ENCODE assay signal across 18 mouse cellular contexts in genomic region chr13:56334802-56335690, GRCm38 (mm10). TPM values are rescaled to one million over a fixed set of nuclear protein-coding genes. Genes with fewer than 3 reads are reported as not detected.
DNase-seq lines count a peak whose midpoint lies in the region; ATAC-seq and TF ChIP-seq lines count a peak whose summit lies in the region.
"Had no signal": no experiment of that assay in that cellular context is flagged by ENCODE, and none has a peak within 500 bp of the region (broad histone marks: within the 10 kb centered on the region; RNA-seq: fewer than 3 reads in every experiment).

No protein-coding gene starts in this region.

- ATAC-seq in midbrain, embryonic 14.5 days (ENCODE audit: low FRiP score, low TSS enrichment), result peak; percentile 4; the same call in 1 of the 2 replicates
- ATAC-seq: CD4-positive, CD25-positive, alpha-beta regulatory T cell, adult 4 months; intestine, embryonic 15.5 days had no signal

- 40% methylated on average over 10 of the region's 10 CpGs for WGBS in midbrain, embryonic 14.5 days

- H3K27ac ChIP-seq in CH12.LX (ENCODE audit: insufficient read depth, low read depth), result no peak overlapping the region
- H3K27ac ChIP-seq in midbrain, embryonic 14.5 days (replicated peaks; ENCODE audit: low read depth, low read length), result no peak overlapping the region
- H3K27ac ChIP-seq: embryonic facial prominence, embryonic 12.5 days; heart, embryonic 13.5 days; intestine, embryonic 15.5 days; liver, embryonic 15.5 days had no signal

- in situ Hi-C loops in CH12.LX (cut with MboI; ENCODE audit: low pct_ligation_motif_present, low pct_unique_long_range_greater_than_20kb, low sequenced_read_pairs), result no loop called here

- H3K36me3 ChIP-seq in CH12.LX (replicated peaks in 1 of 2; ENCODE audit: control insufficient read depth in 1 of 2, insufficient read depth in 1 of 2, low read length in 1 of 2), result no peaks in the 10 kb centered on the region
- no peaks in the 10 kb centered on the region for H3K36me3 ChIP-seq in midbrain, embryonic 14.5 days (ENCODE audit: control insufficient read depth, insufficient read depth, low read length)
- H3K36me3 ChIP-seq: embryonic facial prominence, embryonic 12.5 days; heart, embryonic 13.5 days; intestine, embryonic 15.5 days; liver, embryonic 15.5 days had no signal

- H3K27me3 ChIP-seq in CH12.LX (replicated peaks), result peaks cover 32% of the 10 kb centered on the region
- H3K27me3 ChIP-seq in midbrain, embryonic 14.5 days (ENCODE audit: control insufficient read depth, insufficient read depth, low read length), result no peaks in the 10 kb centered on the region
- H3K27me3 ChIP-seq: embryonic facial prominence, embryonic 12.5 days; intestine, embryonic 15.5 days; liver, embryonic 15.5 days had no signal

- H3K4me1 ChIP-seq in CH12.LX (ENCODE audit: control insufficient read depth in 1 of 2, insufficient read depth in 2 of 2), result peaks cover 0 to 21% of the 10 kb centered on the region in 2 experiments; a peak in 2 of 4 replicates
- H3K4me1 ChIP-seq in midbrain, embryonic 14.5 days (ENCODE audit: control insufficient read depth, insufficient read depth, low read length), result peaks cover 17% of the 10 kb centered on the region
- H3K4me1 ChIP-seq: intestine, embryonic 15.5 days; liver, embryonic 15.5 days had no signal

- no peaks in the 10 kb centered on the region for H3K79me2 ChIP-seq in CH12.LX (replicated peaks; ENCODE audit: control insufficient read depth, extremely low read depth, insufficient read depth, poor library complexity, severe bottlenecking)

- H3K4me2 ChIP-seq in CH12.LX (ENCODE audit: insufficient read depth, low read depth, poor library complexity, severe bottlenecking), result no peak overlapping the region
- H3K4me2 ChIP-seq in midbrain, embryonic 14.5 days (ENCODE audit: low read length), result no peak overlapping the region
- H3K4me2 ChIP-seq: embryonic facial prominence, embryonic 12.5 days; heart, embryonic 13.5 days; intestine, embryonic 15.5 days; liver, embryonic 15.5 days had no signal

- TF ChIP-seq POLR2A in CH12.LX (IDR thresholded peaks at IDR 0.05; ENCODE audit: low read depth, low read length), result no peak
- TF ChIP-seq POLR2A in brain, embryonic 14.5 days (IDR thresholded peaks at IDR 0.05; ENCODE audit: borderline replicate concordance, extremely low read depth, insufficient read depth, insufficient read length, poor library complexity, severe bottlenecking), result no peak

- H3K9ac ChIP-seq in CH12.LX (ENCODE audit: insufficient read depth, low read depth), result no peak overlapping the region
- H3K9ac ChIP-seq in midbrain, embryonic 14.5 days (replicated peaks; ENCODE audit: low read length), result 0 out of 2 replicates have a peak overlapping the region, but pooled peaks have one; percentile 16
- H3K9ac ChIP-seq: embryonic facial prominence, embryonic 12.5 days; heart, embryonic 13.5 days; intestine, embryonic 15.5 days; liver, embryonic 15.5 days had no signal

- no peak for TF ChIP-seq RAD21 in CH12.LX (IDR thresholded peaks at IDR 0.05; ENCODE audit: low read depth, low read length)

- no peaks in the 10 kb centered on the region for H3K9me3 ChIP-seq in CH12.LX (replicated peaks; ENCODE audit: low read length)
- H3K9me3 ChIP-seq in midbrain, embryonic 14.5 days (ENCODE audit: control insufficient read depth, low read length), result no peaks in the 10 kb centered on the region
- H3K9me3 ChIP-seq: embryonic facial prominence, embryonic 12.5 days; heart, embryonic 13.5 days; intestine, embryonic 15.5 days; liver, embryonic 15.5 days had no signal

- no peak for TF ChIP-seq EP300 in CH12.LX (IDR thresholded peaks at IDR 0.05; ENCODE audit: low read length)

- DNase-seq in layer of hippocampus, adult 9-11 months, result peak; percentile 38
- no peak for DNase-seq in layer of hippocampus, adult 11-12 months (ENCODE audit: low spot score)
- peak; percentile 48 for DNase-seq in CH12.LX (ENCODE audit: extremely low read depth)
- DNase-seq in brain, embryonic 14.5 days (ENCODE audit: low read depth), result peak; percentile 45
- DNase-seq in midbrain, embryonic 14.5 days, result peak; percentile 47
- no peak for DNase-seq in natural killer cell, adult 2 months (ENCODE audit: low spot score in 2 of 2)
- no peak for DNase-seq in right cerebral cortex, postnatal 10 days (ENCODE audit: low spot score in 2 of 2)
- DNase-seq: cerebellum, postnatal 36 days; gastrocnemius, postnatal 25 days; heart, postnatal 4 days; kidney, postnatal 14 days; left cerebral cortex, postnatal 4 days; right cerebral cortex, postnatal 4 days had no signal

- 0 out of 4 replicates have a peak, but pooled peaks of 1 of the 2 experiments have one; percentile 9 for TF ChIP-seq CTCF in CH12.LX (conservative IDR thresholded peaks at IDR 0.05 in 1 of 2, IDR thresholded peaks at IDR 0.05 in 1 of 2; ENCODE audit: low read depth in 2 of 2, low read length in 2 of 2)
- peak; percentile 24; the same call in 1 of the 2 replicates for TF ChIP-seq CTCF in brain, embryonic 14.5 days (IDR thresholded peaks at IDR 0.05; ENCODE audit: borderline replicate concordance, extremely low read depth, insufficient read depth, insufficient read length)

- dilution Hi-C loops in CH12.LX (cut with MboI; ENCODE audit: extremely low pct_ligation_motif_present, extremely low pct_unique_long_range_greater_than_20kb, low sequenced_read_pairs), result no loop called here

- H3K4me3 ChIP-seq in CH12.LX (replicated peaks in 1 of 3; ENCODE audit: low read depth in 2 of 3, low read length in 2 of 3, poor library complexity in 1 of 3), result no peak overlapping the region
- no peak overlapping the region for H3K4me3 ChIP-seq in midbrain, embryonic 14.5 days (replicated peaks; ENCODE audit: low read depth, low read length)
- H3K4me3 ChIP-seq: embryonic facial prominence, embryonic 12.5 days; heart, embryonic 13.5 days; intestine, embryonic 15.5 days; liver, embryonic 15.5 days had no signal

TF ChIP-seq in CH12.LX, 34 proteins besides CTCF, POLR2A, EP300 and RAD21:
- TF ChIP-seq SIN3A (IDR thresholded peaks at IDR 0.05; ENCODE audit: low read length) (no peak), NRF1 (IDR thresholded peaks at IDR 0.05; ENCODE audit: low read depth, low read length) (no peak), CHD1 (IDR thresholded peaks at IDR 0.05; ENCODE audit: low read depth, low read length) (no peak), ZC3H11A (IDR thresholded peaks at IDR 0.05; ENCODE audit: low read depth, low read length) (no peak), MYC (IDR thresholded peaks at IDR 0.05; ENCODE audit: low read depth, low read length) (no peak), KAT2A (IDR thresholded peaks at IDR 0.05; ENCODE audit: insufficient replicate concordance, low read length) (no peak), MAZ (IDR thresholded peaks at IDR 0.05; ENCODE audit: low read depth, low read length) (no peak), IRF4 (IDR thresholded peaks at IDR 0.05; ENCODE audit: low read depth, low read length) (no peak), UBTF (IDR thresholded peaks at IDR 0.05; ENCODE audit: low read depth, low read length) (no peak), PAX5 (IDR thresholded peaks at IDR 0.05; ENCODE audit: low read length) (no peak), ELF1 (IDR thresholded peaks at IDR 0.05; ENCODE audit: low read depth, low read length) (no peak), TCF12 (IDR thresholded peaks at IDR 0.05; ENCODE audit: low read depth, low read length) (no peak), HCFC1 (IDR thresholded peaks at IDR 0.05; ENCODE audit: low read depth, low read length) (no peak), MEF2A (IDR thresholded peaks at IDR 0.05; ENCODE audit: borderline replicate concordance, low read depth, low read length) (no peak), ZNF384 (IDR thresholded peaks at IDR 0.05; ENCODE audit: low read depth, low read length) (no peak), ZMIZ1 (IDR thresholded peaks at IDR 0.05; ENCODE audit: low read depth, low read length) (no peak), CHD2 (IDR thresholded peaks at IDR 0.05; ENCODE audit: low read length) (no peak), MXI1 (IDR thresholded peaks at IDR 0.05; ENCODE audit: low read depth, low read length) (no peak), USF2 (conservative IDR thresholded peaks at IDR 0.05; ENCODE audit: low read depth, low read length) (no peak), ZKSCAN1 (IDR thresholded peaks at IDR 0.05; ENCODE audit: borderline replicate concordance, low read depth, low read length) (no peak)
TF ChIP-seq in CH12.LX: peak in this region for 0.

RNA-seq across cellular contexts. Expression of gene Cxcl14, which starts 38.7 kb away (rescaled TPM):
- total RNA-seq in CH12.LX (2012; rRNA removed), result not detected in 2 replicates
- total RNA-seq in CH12.LX (2014; rRNA removed), result not detected in 2 replicates
- not detected in 2 replicates for polyA plus RNA-seq in CH12.LX (2012; ENCODE audit: insufficient read length, low read depth)
- polyA plus RNA-seq in brain, embryonic 14.5 days (2012; rRNA removed), result 30.1 and 35.9 TPM in 2 replicates
- polyA plus RNA-seq in midbrain, embryonic 14.5 days (2014; fragmentation: Nextera tagmentation; extraction: Ambion mirVana), result 10.2 and 11.2 TPM in 2 replicates
- polyA plus RNA-seq: CD4-positive, CD25-positive, alpha-beta regulatory T cell, adult 4 months had no signal

Comparison
In these comparisons a context has a peak if more than half of its experiments do, and no peak if none do; other contexts are left out.
1. DNase-seq: peak in layer of hippocampus, adult 9-11 months (single experiment), CH12.LX (single experiment), brain, embryonic 14.5 days (single experiment) and midbrain, embryonic 14.5 days (single experiment); none in layer of hippocampus, adult 11-12 months (single experiment), natural killer cell, adult 2 months (0 of 2) and right cerebral cortex, postnatal 10 days (0 of 2).
2. RNA of gene Cxcl14, which starts 38.7 kb away (polyA plus RNA-seq): 30.1 to 35.9 TPM in brain, embryonic 14.5 days and 10.2 to 11.2 TPM in midbrain, embryonic 14.5 days; not detected in CH12.LX; every median in the first group is over 10 times any median in the second.